ENCODE assay signal across 8 mouse cellular contexts in genomic region chr12:69986241-69986762, GRCm38 (mm10). TPM values are rescaled to one million over a fixed set of nuclear protein-coding genes. Genes with fewer than 3 reads are reported as not detected.
DNase-seq lines count a peak whose midpoint lies in the region; ATAC-seq and TF ChIP-seq lines count a peak whose summit lies in the region.

No protein-coding gene starts in this region.

- no peak for TF ChIP-seq CTCF in E14TG2a.4 (conservative IDR thresholded peaks at IDR 0.05; ENCODE audit: low read length)
- TF ChIP-seq CTCF in kidney, postnatal 0 days (IDR thresholded peaks at IDR 0.05; ENCODE audit: low read depth) = no peak

- peak overlapping the region; percentile 92 for H3K9ac ChIP-seq in kidney, postnatal 0 days (ENCODE audit: low read depth, low read length)

- peak; percentile 56 to 57 for DNase-seq in cerebellum, postnatal 10 days
- no peak for DNase-seq in cerebellum, adult 9-11 months
- peak; percentile 66 for DNase-seq in embryo, embryonic 11 days
- DNase-seq in kidney, postnatal 0 days (ENCODE audit: low spot score) = peak; percentile 53
- peak; percentile 54 to 63 for DNase-seq in lung, postnatal 4 days
- DNase-seq in right cerebral cortex, postnatal 10 days (ENCODE audit: low spot score in 2 of 2) = peak; percentile 41 to 48

- H3K4me3 ChIP-seq in E14TG2a.4 (replicated peaks; ENCODE audit: low read length) = peak overlapping the region; percentile 85
- peak overlapping the region; percentile 93 for H3K4me3 ChIP-seq in kidney, postnatal 0 days (replicated peaks; ENCODE audit: low read depth, low read length)

- 0 out of 2 replicates have a peak, but pooled peaks have one; percentile 23 for ATAC-seq in granulocyte monocyte progenitor cell, adult 5-6 weeks (replicated peaks; ENCODE audit: poor library complexity, severe bottlenecking)
- ATAC-seq in kidney, postnatal 0 days (replicated peaks; ENCODE audit: low FRiP score, low read depth) = peak; percentile 49

- H3K9me3 ChIP-seq in E14TG2a.4 (ENCODE audit: low read length) = peaks cover 5% of the 10 kb centered on the region; the same call in 1 of the 2 replicates
- H3K9me3 ChIP-seq in kidney, postnatal 0 days (replicated peaks; ENCODE audit: low read length) = no peaks in the 10 kb centered on the region

- 0% methylated on average over 32 of the region's 36 CpGs for WGBS in kidney, postnatal 0 days

- H3K27me3 ChIP-seq in E14TG2a.4 (ENCODE audit: insufficient read depth, low read length) = peaks cover 39% of the 10 kb centered on the region
- no peaks in the 10 kb centered on the region for H3K27me3 ChIP-seq in kidney, postnatal 0 days (ENCODE audit: insufficient read depth, low read length)

- peak overlapping the region; percentile 91 for H3K27ac ChIP-seq in kidney, postnatal 0 days

- H3K36me3 ChIP-seq in E14TG2a.4 (ENCODE audit: insufficient read depth, low read length) = peaks cover 30% of the 10 kb centered on the region
- peaks cover 19% of the 10 kb centered on the region; the same call in 1 of the 2 replicates for H3K36me3 ChIP-seq in kidney, postnatal 0 days (ENCODE audit: insufficient read depth, low read length)

- H3K4me1 ChIP-seq in E14TG2a.4 (replicated peaks; ENCODE audit: low read depth, low read length) = peaks cover 6% of the 10 kb centered on the region
- H3K4me1 ChIP-seq in kidney, postnatal 0 days (replicated peaks; ENCODE audit: insufficient read depth, low read length) = no peaks in the 10 kb centered on the region

- H3K4me2 ChIP-seq in kidney, postnatal 0 days (ENCODE audit: low read length) = peak overlapping the region; percentile 80

RNA-seq across cellular contexts. Expression of gene Sav1, which starts 0.5 kb away (rescaled TPM):
- 47.7 and 59.2 TPM in 2 replicates for total RNA-seq in granulocyte monocyte progenitor cell, adult 5-6 weeks (2014; fragmentation: Nextera tagmentation)
- total RNA-seq in granulocyte monocyte progenitor cell, adult 5-6 weeks (2017) = 27.9 and 33.9 TPM in 2 replicates
- 8.5 and 9.8 TPM in 2 replicates for polyA plus RNA-seq in kidney, postnatal 0 days (2015; fragmentation: Nextera tagmentation; extraction: Ambion mirVana)
